Mouse (Mus musculus) hindbrain, embryonic 16.5 days (tissue): ENCODE data around the gene Sh3pxd2b. TPM values are rescaled to one million over a fixed set of nuclear protein-coding genes. Genes with fewer than 3 reads are reported as not detected.

Experiments used
- ATAC-seq: fragments of 200-750 bp; cut with Nextera tagmentation; 2 replicates; pipeline ENCODE4 v1.8.0; 2017; ENCODE audit warnings: moderate TSS enrichment, moderate library complexity
- H3K27ac ChIP-seq: fragments of 300-500 bp; sonication (generic); 2 replicates; pipeline ENCODE4 v1.5.1; 2014; ENCODE audit warnings: low read depth, mild to moderate bottlenecking, control low read depth, low read length, moderate library complexity
- H3K27me3 ChIP-seq: fragments of 300-500 bp; sonication (generic); replicated peaks from 2 replicates; pipeline ENCODE4 v1.6.1; 2014; ENCODE audit warnings: low read length; ENCODE audit not compliant: control insufficient read depth, insufficient read depth
- H3K36me3 ChIP-seq: fragments of 300-500 bp; sonication (generic); 2 replicates; pipeline ENCODE4 v1.6.1; 2014; ENCODE audit warnings: mild to moderate bottlenecking, low read length, moderate library complexity, mixed read lengths; ENCODE audit not compliant: control insufficient read depth, insufficient read depth
- H3K4me1 ChIP-seq: fragments of 300-500 bp; sonication (generic); 2 replicates; pipeline ENCODE4 v1.6.1; 2014; ENCODE audit warnings: low read depth, low read length; ENCODE audit not compliant: control insufficient read depth, insufficient read depth
- H3K4me2 ChIP-seq: fragments of 300-500 bp; sonication (generic); 2 replicates; pipeline ENCODE4 v1.6.1; 2014; ENCODE audit warnings: mild to moderate bottlenecking, low read length, control low read depth, moderate library complexity
- H3K4me3 ChIP-seq: fragments of 300-500 bp; sonication (generic); 2 replicates; pipeline ENCODE4 v1.5.1; 2014; ENCODE audit warnings: mild to moderate bottlenecking, low read length, control low read depth, moderate library complexity
- H3K9ac ChIP-seq: fragments of 300-500 bp; sonication (generic); 2 replicates; pipeline ENCODE4 v1.6.1; 2014; ENCODE audit warnings: low read depth, mild to moderate bottlenecking, control low read depth, low read length, moderate library complexity
- H3K9me3 ChIP-seq: fragments of 300-500 bp; sonication (generic); 2 replicates; pipeline ENCODE4 v1.6.1; 2014; ENCODE audit warnings: mild to moderate bottlenecking, low read length, moderate library complexity; ENCODE audit not compliant: control insufficient read depth
- WGBS: fragments of 180-500 bp; shearing (Covaris S2); extraction: QIAGEN DNeasy Blood & Tissue Kit; methylation state at CpG from one replicate; pipeline ENCODE4 v1.1.7; 2014; 5-methylcytosine and 5-hydroxymethylcytosine counted together
- polyA plus RNA-seq: library from polyadenylated mRNA; unstranded; fragments of >200 nt; fragmentation: Nextera tagmentation; extraction: Ambion mirVana; gene quantifications from 2 replicates; pipeline ENCODE4 v1.2.1, GENCODE M21; 2015

Sh3pxd2b gene
- polyA plus RNA-seq, 1 experiment from 2014 or later = 15.8 TPM

DNA sequence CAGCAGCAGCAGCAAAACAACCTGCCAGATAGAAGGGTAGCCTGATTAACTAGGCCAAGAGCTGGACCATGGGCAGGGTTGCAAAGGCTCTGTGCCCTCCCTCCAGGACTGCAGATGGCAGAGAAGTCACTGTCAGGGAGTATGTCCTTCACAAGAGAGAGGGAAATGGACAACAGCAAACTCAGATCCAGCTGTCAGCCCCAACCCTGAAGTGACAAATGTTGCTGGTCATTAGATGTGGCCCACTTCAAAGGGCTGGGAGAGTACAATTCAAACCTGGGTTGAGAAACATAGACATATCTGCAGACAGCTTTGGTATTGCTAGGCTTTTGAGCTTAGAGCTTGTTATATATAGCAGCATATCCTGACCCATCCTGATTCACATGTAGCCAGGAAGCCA lies 32.3 kb downstream of the Sh3pxd2b start:
- no peak overlapping the region for H3K27ac ChIP-seq
- H3K4me2 ChIP-seq = no peak overlapping the region
- no peak overlapping the region for H3K4me3 ChIP-seq
- no peaks in the 10 kb centered on the region for H3K27me3 ChIP-seq
- H3K9ac ChIP-seq = no peak overlapping the region
- H3K36me3 ChIP-seq = peaks cover 7% of the 10 kb centered on the region
- no peak for ATAC-seq
- H3K9me3 ChIP-seq = no peaks in the 10 kb centered on the region
- no peaks in the 10 kb centered on the region for H3K4me1 ChIP-seq

DNA sequence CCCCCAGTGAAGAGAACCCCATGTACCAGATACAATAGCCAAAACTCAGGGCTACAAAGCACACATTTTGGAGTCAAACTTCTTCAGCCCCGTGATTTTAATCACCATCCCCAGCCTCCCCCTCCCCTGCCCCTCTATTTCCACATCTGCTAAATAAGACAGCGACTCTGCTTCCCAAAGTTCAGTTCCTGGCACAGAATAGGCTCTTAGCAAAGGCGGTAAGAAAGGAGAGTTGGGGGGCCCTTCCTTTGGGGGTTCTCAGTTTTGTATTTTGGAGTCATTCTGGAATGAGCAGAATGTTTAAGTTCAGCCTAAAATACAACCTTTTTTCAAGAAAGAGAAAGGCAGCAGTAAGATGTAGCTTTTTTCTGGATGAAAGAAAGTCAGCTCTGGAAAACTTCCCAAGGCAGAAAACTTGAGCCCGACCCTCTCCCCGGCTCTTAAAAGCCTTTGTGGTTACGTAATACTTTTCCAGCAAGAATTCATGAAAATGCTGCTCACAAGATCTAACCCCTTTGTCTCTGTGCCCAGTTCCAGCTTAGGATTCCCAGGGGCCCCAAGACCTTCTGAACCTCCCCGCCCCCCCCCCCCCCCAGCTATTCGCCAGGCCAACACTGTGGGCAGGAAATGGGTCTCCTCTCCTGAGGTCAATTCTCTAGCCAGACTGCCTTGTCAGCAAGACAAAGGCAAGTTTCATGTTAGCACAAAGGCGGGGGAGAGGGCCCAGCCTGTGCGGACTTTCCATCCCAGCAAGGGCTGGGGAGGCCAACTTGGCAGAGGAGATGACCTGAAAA lies 35.9 kb downstream of the Sh3pxd2b start:
- ATAC-seq = peak; percentile 95
- Histone ChIP-seq H3K27ac (peak overlapping the region; percentile 40), H3K4me1 (no peaks in the 10 kb centered on the region), H3K4me2 (no peak overlapping the region), H3K9ac (no peak overlapping the region), H3K27me3 (no peaks in the 10 kb centered on the region), H3K4me3 (no peak overlapping the region), H3K36me3 (peaks cover 3% of the 10 kb centered on the region), H3K9me3 (no peaks in the 10 kb centered on the region)
- WGBS = 9% methylated on average over 9 of the region's 10 CpGs

DNA sequence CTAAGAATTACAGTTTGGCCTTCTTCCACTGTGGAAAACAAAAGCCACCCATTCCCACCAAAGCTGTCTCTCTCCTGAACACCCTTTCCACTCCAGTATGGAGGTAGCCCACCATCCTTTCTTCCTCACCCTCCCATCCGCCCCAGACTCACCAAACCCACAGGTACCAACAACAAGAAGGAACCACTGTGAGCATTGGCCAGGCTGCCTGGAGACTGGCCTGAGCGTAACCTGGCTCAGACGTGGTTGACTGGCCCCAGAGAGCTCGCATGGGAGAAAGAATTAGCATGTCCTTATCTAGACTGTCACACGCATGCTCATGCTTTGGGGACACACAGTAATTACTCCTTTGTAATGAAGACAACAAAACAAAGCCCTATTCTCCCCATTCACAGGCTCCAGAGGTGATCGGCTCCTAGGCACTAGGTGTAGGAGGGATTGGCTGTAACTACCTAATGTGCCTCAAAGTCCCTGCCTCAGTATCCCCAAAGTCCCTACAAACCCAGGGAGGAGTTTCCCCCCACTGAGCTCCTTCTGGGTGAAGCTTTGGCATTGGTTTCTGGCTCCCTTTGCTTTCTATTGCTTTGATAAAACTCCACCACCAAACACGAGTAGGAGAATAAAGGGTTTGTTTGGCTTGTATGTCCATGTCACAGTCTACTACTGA lies 36.6 kb downstream of the Sh3pxd2b start:
- peaks cover 3% of the 10 kb centered on the region for H3K36me3 ChIP-seq
- H3K27ac ChIP-seq = peak overlapping the region; percentile 77
- H3K4me3 ChIP-seq = no peak overlapping the region
- no peak overlapping the region for H3K4me2 ChIP-seq
- H3K27me3 ChIP-seq = no peaks in the 10 kb centered on the region
- H3K9ac ChIP-seq = no peak overlapping the region
- H3K4me1 ChIP-seq = no peaks in the 10 kb centered on the region
- WGBS = 34% methylated on average over 7 of the region's 7 CpGs
- peak; percentile 55 for ATAC-seq
- H3K9me3 ChIP-seq = no peaks in the 10 kb centered on the region

DNA sequence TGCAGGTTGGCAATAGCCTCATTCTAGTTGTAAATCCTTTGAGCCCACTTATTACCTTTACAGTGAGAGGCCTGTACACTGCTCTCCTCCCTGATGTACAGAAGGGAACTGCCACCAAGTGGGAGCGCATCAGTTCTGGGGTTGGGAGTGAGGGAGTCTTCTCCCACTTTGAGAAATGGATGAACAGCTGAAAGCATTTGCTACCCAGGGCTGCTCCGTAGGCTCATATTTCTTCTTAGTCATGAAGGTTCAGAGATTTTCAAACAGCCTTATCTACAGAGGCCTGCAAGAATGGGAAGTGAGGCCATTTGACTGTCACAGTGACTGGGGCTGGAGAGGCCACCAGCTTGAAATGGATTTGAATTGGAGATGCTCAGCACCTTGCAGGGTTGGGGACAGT lies 38.4 kb downstream of the Sh3pxd2b start:
- WGBS = 87% methylated on average over 2 of the region's 2 CpGs
- Histone ChIP-seq H3K27me3 (no peaks in the 10 kb centered on the region), H3K9ac (no peak overlapping the region), H3K9me3 (no peaks in the 10 kb centered on the region), H3K4me3 (no peak overlapping the region), H3K4me1 (no peaks in the 10 kb centered on the region), H3K4me2 (no peak overlapping the region), H3K36me3 (peaks cover 7% of the 10 kb centered on the region), H3K27ac (no peak overlapping the region)
- no peak for ATAC-seq

DNA sequence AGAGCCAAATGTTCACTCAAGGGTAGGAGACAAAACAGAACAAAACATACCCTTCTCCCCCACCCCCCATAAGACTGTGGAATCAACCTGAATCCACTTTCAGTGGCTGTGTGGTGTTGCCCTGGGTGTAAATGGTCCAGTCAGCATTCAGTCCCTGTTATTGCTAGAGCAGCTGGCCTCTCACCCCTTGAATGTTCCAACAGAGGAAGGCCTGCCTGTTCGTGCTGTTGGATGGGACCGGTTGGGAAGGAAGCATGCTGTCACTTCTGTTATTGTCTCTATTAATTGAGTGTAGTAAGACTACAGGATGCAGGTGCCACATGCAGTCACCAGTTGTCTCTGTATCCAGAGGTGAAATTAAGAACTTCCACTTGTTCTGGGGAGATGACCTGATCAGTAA lies 40.4 kb downstream of the Sh3pxd2b start:
- no peak overlapping the region for H3K4me3 ChIP-seq
- no peak overlapping the region for H3K27ac ChIP-seq
- ATAC-seq = no peak
- H3K27me3 ChIP-seq = no peaks in the 10 kb centered on the region
- no peak overlapping the region for H3K9ac ChIP-seq
- H3K4me1 ChIP-seq = no peaks in the 10 kb centered on the region
- peaks cover 3% of the 10 kb centered on the region for H3K36me3 ChIP-seq
- H3K9me3 ChIP-seq = no peaks in the 10 kb centered on the region
- H3K4me2 ChIP-seq = no peak overlapping the region
- WGBS = 77% methylated on average over 2 of the region's 2 CpGs

DNA sequence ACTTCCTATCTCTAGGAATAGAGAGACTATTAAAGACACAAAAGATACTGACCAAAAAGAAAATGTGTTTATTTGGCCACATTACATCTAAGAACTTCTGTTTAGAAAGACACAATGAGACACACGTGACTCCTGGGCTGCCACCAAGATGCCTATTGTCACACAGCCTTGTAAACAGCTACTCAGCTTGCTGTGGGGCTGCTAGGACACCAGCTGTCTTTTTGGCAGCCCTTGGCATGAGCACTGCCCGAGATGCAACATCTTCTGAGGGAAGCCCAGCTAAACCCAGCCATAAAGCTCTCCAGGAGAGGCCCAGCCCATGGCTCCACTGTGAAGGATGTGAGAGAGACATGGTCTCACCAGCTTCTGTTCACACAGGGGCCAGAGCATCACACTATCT lies 45.5 kb downstream of the Sh3pxd2b start:
- Histone ChIP-seq H3K4me2 (no peak overlapping the region), H3K27me3 (no peaks in the 10 kb centered on the region), H3K9ac (no peak overlapping the region), H3K4me3 (no peak overlapping the region), H3K27ac (no peak overlapping the region), H3K4me1 (no peaks in the 10 kb centered on the region), H3K9me3 (no peaks in the 10 kb centered on the region), H3K36me3 (peaks cover 7% of the 10 kb centered on the region)
- 43% methylated on average over 2 of the region's 2 CpGs for WGBS
- ATAC-seq = peak; percentile 64; the same call in 1 of the 2 replicates

DNA sequence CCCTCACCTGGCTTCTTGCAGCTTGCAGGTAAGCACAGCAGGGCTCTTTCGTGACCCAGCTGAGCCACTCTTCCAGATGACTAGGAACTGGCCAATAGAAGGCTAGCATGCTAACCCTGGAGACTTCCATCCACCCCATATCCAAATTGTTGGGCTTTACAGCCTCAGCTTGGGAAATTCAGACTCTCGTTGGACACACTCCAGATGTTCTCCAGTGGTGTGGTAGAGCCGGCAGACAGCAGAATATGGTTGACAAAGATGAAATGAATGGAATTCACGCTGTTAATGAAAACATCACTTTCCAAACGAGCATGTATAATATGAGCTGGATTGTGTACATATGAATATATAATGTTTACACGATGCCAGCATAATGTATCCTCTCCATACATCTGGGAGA lies 48.2 kb downstream of the Sh3pxd2b start:
- Histone ChIP-seq H3K9me3 (no peaks in the 10 kb centered on the region), H3K4me3 (no peak overlapping the region), H3K27ac (no peak overlapping the region), H3K27me3 (no peaks in the 10 kb centered on the region), H3K9ac (no peak overlapping the region), H3K36me3 (peaks cover 3% of the 10 kb centered on the region; the same call in 1 of the 2 replicates), H3K4me2 (no peak overlapping the region), H3K4me1 (0 out of 2 replicates have a peak, but pooled peaks cover 2% of the 10 kb centered on the region)
- 80% methylated on average over 6 of the region's 6 CpGs for WGBS
- no peak for ATAC-seq

DNA sequence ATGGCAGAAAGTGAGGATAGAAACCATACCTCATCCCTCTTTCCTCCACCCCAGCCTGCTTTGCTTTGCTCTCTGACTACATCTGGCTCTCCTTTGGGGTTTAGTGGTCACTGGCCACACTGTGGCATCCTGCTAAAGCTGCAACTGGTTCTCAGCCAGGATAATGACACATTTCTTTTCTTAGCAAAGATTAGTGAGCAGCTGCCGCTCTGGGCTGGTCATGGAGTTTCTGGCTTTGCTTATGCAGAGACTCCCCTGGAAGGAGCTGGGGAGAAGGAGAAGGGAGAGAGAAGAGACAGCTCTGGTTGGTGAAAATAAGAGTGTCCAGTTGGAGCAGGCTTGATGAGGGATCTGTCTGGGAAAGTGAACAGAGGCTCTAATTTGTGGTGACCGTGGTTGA lies 50.8 kb downstream of the Sh3pxd2b start:
- Histone ChIP-seq H3K9ac (no peak overlapping the region), H3K4me1 (0 out of 2 replicates have a peak, but pooled peaks cover 2% of the 10 kb centered on the region), H3K4me2 (no peak overlapping the region), H3K27me3 (no peaks in the 10 kb centered on the region), H3K27ac (no peak overlapping the region; the same call in 1 of the 2 replicates), H3K36me3 (peaks cover 3% of the 10 kb centered on the region; the same call in 1 of the 2 replicates), H3K4me3 (no peak overlapping the region), H3K9me3 (no peaks in the 10 kb centered on the region)
- WGBS = 78% methylated on average over 2 of the region's 2 CpGs
- no peak for ATAC-seq

DNA sequence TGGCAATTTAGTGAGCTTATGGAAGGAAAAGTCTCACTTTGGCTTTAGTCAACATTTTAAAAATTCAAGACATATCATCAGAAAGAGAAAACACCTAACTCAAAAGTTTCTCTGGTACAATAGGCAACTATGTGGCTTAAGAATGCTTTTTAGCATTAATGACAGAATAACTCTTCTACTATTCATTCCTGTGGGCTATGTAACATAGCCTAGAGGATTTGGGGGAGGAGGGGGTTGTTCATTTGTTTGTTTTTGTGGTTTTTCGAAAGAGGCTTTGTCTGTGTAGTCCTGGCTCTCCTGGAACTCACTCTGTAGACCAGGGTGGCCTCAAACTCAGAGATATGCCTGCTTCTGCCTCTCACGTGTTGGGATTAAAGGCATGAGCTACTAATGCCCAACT lies 51.6 kb downstream of the Sh3pxd2b start:
- Histone ChIP-seq H3K9me3 (no peaks in the 10 kb centered on the region), H3K4me1 (0 out of 2 replicates have a peak, but pooled peaks cover 2% of the 10 kb centered on the region), H3K27ac (no peak overlapping the region), H3K36me3 (peaks cover 2% of the 10 kb centered on the region; the same call in 1 of the 2 replicates), H3K4me3 (no peak overlapping the region), H3K27me3 (no peaks in the 10 kb centered on the region), H3K9ac (no peak overlapping the region), H3K4me2 (no peak overlapping the region)
- ATAC-seq = no peak
- WGBS = 84% methylated on average over 2 of the region's 2 CpGs
